Mouse (Mus musculus) liver, embryonic 14.5 days (tissue): ENCODE results near the gene Ttll11. TPM values are rescaled to one million over a fixed set of nuclear protein-coding genes. Genes with fewer than 3 reads are reported as not detected.
A peak's percentile ranks its signal among the peaks of the same experiment; 100 is the strongest.

Experiments
- ATAC-seq: fragments of 200-750 bp; cut with Nextera tagmentation; 2 replicates; pipeline ENCODE4 v1.8.0; 2017; ENCODE audit warnings: moderate number of reproducible peaks, mild to moderate bottlenecking, moderate library complexity; ENCODE audit not compliant: insufficient read depth
- DNase-seq, 3 experiments: peaks; one replicate each; pipeline ENCODE4 v3.0.0-alpha.2; 2012 to 2013; ENCODE audit warnings: low read depth in 3 of 3, low spot score in 3 of 3
- H3K27ac ChIP-seq: fragments of 300-500 bp; sonication (generic); 2 replicates; pipeline ENCODE4 v1.5.1; 2014; ENCODE audit warnings: moderate library complexity, mild to moderate bottlenecking, control low read depth, inconsistent platforms
- H3K27me3 ChIP-seq: fragments of 300-500 bp; sonication (generic); 2 replicates; pipeline ENCODE4 v1.6.1; 2014; ENCODE audit warnings: mild to moderate bottlenecking, low read length, moderate library complexity; ENCODE audit not compliant: control insufficient read depth, insufficient read depth
- H3K36me3 ChIP-seq: fragments of 300-500 bp; sonication (generic); replicated peaks from 2 replicates; pipeline ENCODE4 v1.6.1; 2014; ENCODE audit warnings: low read depth; ENCODE audit not compliant: control insufficient read depth, insufficient read depth
- H3K4me1 ChIP-seq, 2 experiments: fragments of 200-500 bp in 1 of 2; fragments of 300-500 bp in 1 of 2; sonication (generic) in 1 of 2; replicated peaks; 2 replicates each; pipeline ENCODE4 v1.6.1; 2012 to 2014; ENCODE audit warnings: antibody characterized with exemption in 1 of 2, inconsistent platforms in 1 of 2, low read length in 1 of 2; ENCODE audit not compliant: control insufficient read depth in 2 of 2, insufficient read depth in 2 of 2
- H3K4me2 ChIP-seq: fragments of 300-500 bp; sonication (generic); 2 replicates; pipeline ENCODE4 v1.6.1; 2014; ENCODE audit warnings: low read depth, mild to moderate bottlenecking, control low read depth, moderate library complexity
- H3K4me3 ChIP-seq, 2 experiments: fragments of 200-500 bp in 1 of 2; fragments of 300-500 bp in 1 of 2; sonication (generic) in 1 of 2; 2 replicates each; pipeline ENCODE4 v1.5.1; 2012 to 2014; ENCODE audit warnings: low read depth in 2 of 2, low read length in 2 of 2, mild to moderate bottlenecking in 2 of 2, control low read depth in 1 of 2, inconsistent platforms in 1 of 2, moderate library complexity in 1 of 2; ENCODE audit not compliant: insufficient read depth in 1 of 2
- H3K9ac ChIP-seq: fragments of 300-500 bp; sonication (generic); replicated peaks from 2 replicates; pipeline ENCODE4 v1.6.1; 2014; ENCODE audit warnings: mild to moderate bottlenecking, control low read depth, moderate library complexity
- H3K9me3 ChIP-seq: fragments of 300-500 bp; sonication (generic); 2 replicates; pipeline ENCODE4 v1.6.1; 2016; ENCODE audit warnings: low read length, mixed read lengths; ENCODE audit not compliant: control insufficient read depth
- CTCF ChIP-seq: IDR thresholded peaks from 2 replicates; pipeline ENCODE4 v1.5.1; 2016; ENCODE audit warnings: antibody characterized with exemption, low read depth, control low read depth
- EP300 ChIP-seq: IDR thresholded peaks from 2 replicates; pipeline ENCODE4 v1.6.1; 2016; ENCODE audit warnings: antibody characterized with exemption, low read depth
- WGBS: fragments of 180-500 bp; shearing (Covaris S2); extraction: QIAGEN DNeasy Blood & Tissue Kit; methylation state at CpG from one replicate; pipeline ENCODE4 v1.1.7; 2014; ENCODE audit not compliant: insufficient replicate concordance; 5-methylcytosine and 5-hydroxymethylcytosine counted together
- polyA plus RNA-seq, 2 experiments: library from polyadenylated mRNA; depleted of rRNA in 1 of 2; stranded (reverse) in 1 of 2; unstranded in 1 of 2; fragments of >200 nt; fragmentation: Nextera tagmentation in 1 of 2; extraction: Ambion mirVana in 1 of 2; gene quantifications; 2 replicates each; pipeline versions ENCODE4 v1.2.1 to v1.2.3; 2012 to 2014

Gene Ttll11
- polyA plus RNA-seq, 2 experiments = 0.42 to 0.83 TPM

DNA sequence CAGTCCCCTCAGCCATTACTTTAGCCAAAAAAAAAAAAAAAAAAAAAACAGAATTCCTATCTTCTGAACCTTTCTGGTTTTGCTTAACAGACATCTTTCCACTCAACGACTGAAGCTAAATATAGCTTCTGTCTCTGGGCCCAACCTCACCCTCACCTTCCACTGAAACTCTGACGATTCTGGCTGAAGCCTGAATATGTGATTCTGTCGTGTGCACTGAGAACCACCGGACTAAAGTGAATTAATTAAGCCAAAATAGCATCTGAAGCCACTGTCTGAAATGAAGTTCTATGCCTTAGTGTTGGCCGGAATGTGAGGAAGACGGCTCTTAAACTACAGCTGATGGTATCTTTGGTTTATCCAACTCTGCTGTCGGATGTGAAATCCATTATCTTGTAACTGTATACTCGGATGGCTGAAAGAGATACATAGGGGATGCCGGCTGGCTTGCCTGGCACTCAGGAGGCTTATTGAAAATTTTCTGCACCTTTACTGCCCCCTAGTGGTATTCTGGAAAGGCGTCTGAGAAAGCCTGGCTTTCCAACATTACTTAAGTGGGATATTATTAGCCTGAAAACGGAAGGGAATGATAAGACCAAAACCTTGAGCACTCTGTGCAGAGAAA, 73.4 kb downstream of the Ttll11 start:
- no peak overlapping the region for H3K4me3 ChIP-seq
- no peak overlapping the region for H3K27ac ChIP-seq
- ATAC-seq = no peak
- no peaks in the 10 kb centered on the region for H3K27me3 ChIP-seq
- H3K36me3 ChIP-seq = no peaks in the 10 kb centered on the region
- no peak overlapping the region for H3K9ac ChIP-seq
- no peak overlapping the region for H3K4me2 ChIP-seq
- WGBS = 12% methylated on average over 11 of the region's 11 CpGs
- no peaks in the 10 kb centered on the region for H3K9me3 ChIP-seq
- H3K4me1 ChIP-seq = no peaks in the 10 kb centered on the region
- DNase-seq = peak; percentile 27 to 30 (median 28)
- peak; percentile 73 for TF ChIP-seq CTCF
- no peak for TF ChIP-seq EP300

DNA sequence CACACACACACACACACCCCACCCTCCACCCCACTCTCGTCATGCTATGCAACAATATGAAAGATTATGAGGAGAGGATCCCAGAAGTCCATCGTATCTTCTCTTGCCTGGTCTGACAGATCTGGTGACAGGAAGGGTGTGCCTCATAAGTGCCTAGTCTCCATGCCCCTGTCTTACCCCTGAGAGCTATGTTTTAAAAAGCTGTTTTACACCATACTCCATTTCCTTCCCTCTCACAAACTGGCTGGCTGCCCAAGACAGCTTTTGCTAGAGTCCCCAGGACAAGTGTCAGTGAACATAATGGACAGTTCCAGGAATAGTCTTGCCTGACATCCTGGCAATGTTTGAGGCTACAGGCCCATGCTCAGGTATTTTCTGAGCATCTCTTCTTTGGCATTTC, 78.9 kb downstream of the Ttll11 start:
- no peak overlapping the region for H3K27ac ChIP-seq
- H3K27me3 ChIP-seq = no peaks in the 10 kb centered on the region
- DNase-seq (no peak), ATAC-seq (no peak)
- H3K4me2 ChIP-seq = no peak overlapping the region
- H3K4me1 ChIP-seq = 0 out of 4 replicates have a peak, but pooled peaks cover 0 to 3% of the 10 kb centered on the region in 2 experiments
- no peaks in the 10 kb centered on the region for H3K9me3 ChIP-seq
- 14% methylated on average over 2 of the region's 2 CpGs for WGBS
- TF ChIP-seq CTCF (no peak), EP300 (no peak)
- H3K9ac ChIP-seq = no peak overlapping the region
- H3K36me3 ChIP-seq = no peaks in the 10 kb centered on the region
- no peak overlapping the region for H3K4me3 ChIP-seq

DNA sequence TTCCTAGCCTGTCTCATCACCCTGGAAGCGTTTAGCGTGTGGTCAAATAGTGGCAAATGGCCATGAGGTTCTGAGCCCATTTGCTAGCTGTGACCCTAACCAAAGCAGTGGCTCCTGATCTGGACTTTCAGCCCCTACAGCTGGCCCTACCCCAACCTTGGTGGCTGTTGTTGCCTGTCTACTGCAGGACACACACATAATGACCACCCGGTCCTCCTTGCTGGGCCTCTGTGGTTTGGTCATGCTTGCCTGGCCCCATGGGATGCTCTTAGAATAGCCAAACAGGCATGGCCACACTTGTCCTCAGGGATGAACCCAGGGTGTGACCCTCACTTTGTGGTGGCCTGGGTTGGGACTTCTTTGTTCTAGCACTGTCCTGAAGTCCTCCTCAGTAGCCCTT, 80.0 kb downstream of the Ttll11 start:
- 83% methylated on average over 3 of the region's 3 CpGs for WGBS
- H3K4me1 ChIP-seq = 0 out of 4 replicates have a peak, but pooled peaks cover 0 to 3% of the 10 kb centered on the region in 2 experiments
- no peak overlapping the region for H3K4me3 ChIP-seq
- no peak overlapping the region for H3K27ac ChIP-seq
- ATAC-seq (no peak), DNase-seq (no peak)
- H3K4me2 ChIP-seq = no peak overlapping the region
- H3K9ac ChIP-seq = no peak overlapping the region
- H3K36me3 ChIP-seq = no peaks in the 10 kb centered on the region
- H3K9me3 ChIP-seq = no peaks in the 10 kb centered on the region
- TF ChIP-seq EP300 (no peak), CTCF (no peak)
- no peaks in the 10 kb centered on the region for H3K27me3 ChIP-seq

DNA sequence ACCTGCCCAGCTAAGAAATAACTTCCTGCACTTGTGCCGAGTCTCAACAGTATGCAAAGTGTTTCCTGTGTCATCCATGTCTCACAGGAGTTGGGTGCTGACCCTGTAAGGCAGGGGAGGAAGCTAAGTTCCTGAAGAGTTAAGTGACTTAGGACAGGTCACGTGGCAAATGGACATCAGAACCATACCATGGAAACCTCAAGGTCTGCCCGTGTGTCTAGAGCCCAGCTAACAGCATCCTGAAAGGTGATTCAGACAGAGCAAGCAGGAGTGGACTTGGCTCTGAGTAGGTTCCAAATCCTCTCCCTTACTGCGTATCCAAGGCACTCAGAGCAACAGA, 80.6 kb downstream of the Ttll11 start:
- Histone ChIP-seq H3K4me3 (no peak overlapping the region), H3K36me3 (no peaks in the 10 kb centered on the region), H3K4me1 (0 out of 4 replicates have a peak, but pooled peaks cover 0 to 3% of the 10 kb centered on the region in 2 experiments), H3K4me2 (no peak overlapping the region), H3K27me3 (no peaks in the 10 kb centered on the region), H3K9me3 (no peaks in the 10 kb centered on the region), H3K27ac (no peak overlapping the region), H3K9ac (no peak overlapping the region)
- no peak for DNase-seq
- no peak for ATAC-seq
- TF ChIP-seq CTCF (no peak), EP300 (no peak)
- 38% methylated on average over 4 of the region's 4 CpGs for WGBS

DNA sequence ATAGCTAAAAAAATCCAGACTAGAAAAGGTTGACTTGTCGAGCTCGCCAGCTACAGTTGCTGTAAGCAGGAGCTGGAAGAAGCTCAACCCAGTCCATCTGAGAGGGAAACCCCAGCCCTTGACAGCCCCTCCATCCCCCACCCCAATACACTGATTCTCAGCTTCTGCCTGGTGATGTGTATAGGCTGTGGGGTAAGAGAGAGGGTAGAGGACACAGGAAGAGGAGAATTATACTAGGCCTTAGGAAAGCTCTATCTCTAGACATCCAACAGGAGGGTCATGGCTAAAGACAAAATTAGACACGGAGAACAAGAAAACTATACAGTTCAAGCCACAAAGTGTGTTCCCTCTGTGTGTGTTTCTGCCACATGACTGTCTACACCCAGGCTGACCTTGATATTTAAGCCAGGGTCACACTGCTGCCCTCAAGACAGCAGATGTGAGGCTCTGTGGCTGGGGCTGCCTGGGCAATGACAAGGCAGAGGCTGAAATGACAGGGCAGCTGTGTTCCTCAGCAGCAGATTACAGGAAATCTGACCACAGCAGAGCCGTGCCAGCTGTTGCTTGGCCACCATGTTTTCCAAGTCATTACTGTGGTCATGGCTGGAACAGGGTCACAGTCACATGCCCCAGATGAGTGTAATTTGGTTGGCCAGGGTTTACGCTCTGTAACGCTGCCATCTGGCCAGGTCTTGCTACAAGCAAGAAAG, 81.1 kb downstream of the Ttll11 start:
- Histone ChIP-seq H3K4me2 (no peak overlapping the region), H3K9me3 (no peaks in the 10 kb centered on the region), H3K9ac (no peak overlapping the region), H3K4me3 (no peak overlapping the region), H3K36me3 (no peaks in the 10 kb centered on the region), H3K27me3 (no peaks in the 10 kb centered on the region), H3K27ac (no peak overlapping the region), H3K4me1 (0 out of 4 replicates have a peak, but pooled peaks cover 0 to 3% of the 10 kb centered on the region in 2 experiments)
- 37% methylated on average over 6 of the region's 6 CpGs for WGBS
- TF ChIP-seq CTCF (no peak), EP300 (no peak)
- ATAC-seq (no peak), DNase-seq (no peak)
